Mouse (Mus musculus) myocyte (in vitro differentiated cells): ENCODE results near the gene Tmod2. TPM values are rescaled to one million over a fixed set of nuclear protein-coding genes. Genes with fewer than 3 reads are reported as not detected.

Experiments used
- H3K27me3 ChIP-seq: one replicate; pipeline ENCODE4 v1.6.1; 2011; ENCODE audit not compliant: control insufficient read depth, insufficient read depth, insufficient read length
- H3K36me3 ChIP-seq: one replicate; pipeline ENCODE4 v1.6.1; 2011; ENCODE audit not compliant: control insufficient read depth, insufficient read depth
- H3K4me2 ChIP-seq: one replicate; pipeline ENCODE4 v1.6.1; 2011; ENCODE audit warnings: low read depth, control low read depth
- H3K4me3 ChIP-seq: one replicate; pipeline ENCODE4 v1.5.1; 2011; ENCODE audit warnings: mild to moderate bottlenecking, control low read depth, moderate library complexity
- H3K79me2 ChIP-seq: one replicate; pipeline ENCODE4 v1.6.1; 2011; ENCODE audit not compliant: control insufficient read depth, insufficient read depth
- H3ac ChIP-seq: one replicate; pipeline ENCODE4 v1.6.1; 2011; ENCODE audit not compliant: control insufficient read depth, insufficient read length
- CEBPB ChIP-seq: IDR thresholded peaks from 2 replicates; pipeline ENCODE4 v1.6.1; 2011; ENCODE audit warnings: mild to moderate bottlenecking, moderate library complexity; ENCODE audit not compliant: poor library complexity, insufficient read depth, severe bottlenecking
- E2F4 ChIP-seq: IDR thresholded peaks from one replicate; pipeline ENCODE4 v1.6.1; 2011; ENCODE audit warnings: mild to moderate bottlenecking, control low read depth, moderate library complexity; ENCODE audit not compliant: insufficient read depth
- MAX ChIP-seq: IDR thresholded peaks from one replicate; pipeline ENCODE4 v1.6.1; 2011; ENCODE audit warnings: low read depth, mild to moderate bottlenecking, control low read depth
- MYOD1 ChIP-seq, 3 experiments: IDR thresholded peaks; one replicate each; pipeline ENCODE4 v1.6.1; 2011; ENCODE audit warnings: control low read depth in 2 of 3, low read depth in 2 of 3, mild to moderate bottlenecking in 2 of 3, moderate library complexity in 1 of 3; ENCODE audit not compliant: insufficient read length in 2 of 3, control insufficient read depth in 1 of 3
- MYOG ChIP-seq, 3 experiments: IDR thresholded peaks; one replicate each; pipeline ENCODE4 v1.6.1; 2011; ENCODE audit warnings: control low read depth in 2 of 3, low read depth in 2 of 3, mild to moderate bottlenecking in 2 of 3; ENCODE audit not compliant: insufficient read length in 2 of 3, control insufficient read depth in 1 of 3, insufficient read depth in 1 of 3
- POLR2A ChIP-seq: IDR thresholded peaks from one replicate; pipeline ENCODE4 v1.6.1; 2011; ENCODE audit warnings: low read depth, mild to moderate bottlenecking, control low read depth, moderate library complexity; ENCODE audit not compliant: insufficient read length
- POLR2AphosphoS2 ChIP-seq: IDR thresholded peaks from one replicate; pipeline ENCODE4 v1.6.1; 2011; ENCODE audit warnings: low read depth, control low read depth; ENCODE audit not compliant: insufficient read length
- REST ChIP-seq: IDR thresholded peaks from one replicate; pipeline ENCODE4 v1.6.1; 2011; ENCODE audit warnings: mild to moderate bottlenecking, control low read depth, moderate library complexity; ENCODE audit not compliant: insufficient read depth, insufficient read length
- SRF ChIP-seq: IDR thresholded peaks from one replicate; pipeline ENCODE4 v1.6.1; 2011; ENCODE audit warnings: low read depth; ENCODE audit not compliant: control insufficient read depth, insufficient read length
- TCF12 ChIP-seq: IDR thresholded peaks from one replicate; pipeline ENCODE4 v1.6.1; 2011; ENCODE audit warnings: mild to moderate bottlenecking, control low read depth; ENCODE audit not compliant: poor library complexity, insufficient read depth, severe bottlenecking
- TCF3 ChIP-seq: IDR thresholded peaks from one replicate; pipeline ENCODE4 v1.6.1; 2011; ENCODE audit warnings: low read depth, control low read depth; ENCODE audit not compliant: insufficient read length
- USF1 ChIP-seq: IDR thresholded peaks from one replicate; pipeline ENCODE4 v1.6.1; 2011; ENCODE audit warnings: low read depth, mild to moderate bottlenecking, control low read depth, moderate library complexity
- polyA plus RNA-seq: library from polyadenylated mRNA; unstranded; fragments of >200 nt; fragmentation: generic; extraction: Trizol; gene quantifications from one replicate; pipeline ENCODE4 v1.2.1, GENCODE M21; 2012; ENCODE audit warnings: missing spikeins

Tmod2 gene
- polyA plus RNA-seq, 1 experiment, result 0.06 TPM

DNA sequence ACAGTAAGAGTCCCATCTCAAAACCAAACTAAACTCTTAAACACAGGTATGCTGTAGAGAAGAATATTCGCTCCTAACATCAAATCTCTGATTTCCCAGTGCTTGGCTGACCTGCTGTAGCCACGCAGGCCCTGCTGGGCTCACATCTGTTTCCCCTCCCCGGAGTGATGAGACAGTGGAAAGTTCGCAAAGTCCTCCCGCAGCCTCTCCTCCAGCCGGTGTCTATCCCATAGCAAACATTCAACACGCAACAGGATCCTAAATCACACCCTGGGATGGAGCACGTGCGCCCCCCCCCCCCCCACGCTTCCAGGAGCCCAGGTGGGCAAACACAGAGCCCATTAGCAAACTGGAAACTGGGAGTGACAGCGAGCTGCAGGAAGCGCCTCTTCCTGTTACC is 9.6 kb downstream of the Tmod2 start:
- Histone ChIP-seq H3ac (no peak overlapping the region), H3K4me2 (no peak overlapping the region), H3K4me3 (no peak overlapping the region), H3K36me3 (no peaks in the 10 kb centered on the region), H3K27me3 (peaks cover 7% of the 10 kb centered on the region), H3K79me2 (no peaks in the 10 kb centered on the region)
- TF ChIP-seq MYOG (IDR thresholded peaks at IDR 0.05; ENCODE audit: control insufficient read depth in 1 of 3, insufficient read depth in 1 of 3, insufficient read length in 2 of 3, low read depth in 2 of 3) (no peak), TCF12 (no peak), CEBPB (no peak), E2F4 (no peak), MYOD1 (IDR thresholded peaks at IDR 0.05; ENCODE audit: control insufficient read depth in 1 of 3, insufficient read length in 2 of 3, low read depth in 2 of 3) (no peak), TCF3 (no peak), REST (no peak), MAX (no peak), USF1 (no peak), POLR2A (no peak), POLR2AphosphoS2 (no peak), SRF (no peak)

DNA sequence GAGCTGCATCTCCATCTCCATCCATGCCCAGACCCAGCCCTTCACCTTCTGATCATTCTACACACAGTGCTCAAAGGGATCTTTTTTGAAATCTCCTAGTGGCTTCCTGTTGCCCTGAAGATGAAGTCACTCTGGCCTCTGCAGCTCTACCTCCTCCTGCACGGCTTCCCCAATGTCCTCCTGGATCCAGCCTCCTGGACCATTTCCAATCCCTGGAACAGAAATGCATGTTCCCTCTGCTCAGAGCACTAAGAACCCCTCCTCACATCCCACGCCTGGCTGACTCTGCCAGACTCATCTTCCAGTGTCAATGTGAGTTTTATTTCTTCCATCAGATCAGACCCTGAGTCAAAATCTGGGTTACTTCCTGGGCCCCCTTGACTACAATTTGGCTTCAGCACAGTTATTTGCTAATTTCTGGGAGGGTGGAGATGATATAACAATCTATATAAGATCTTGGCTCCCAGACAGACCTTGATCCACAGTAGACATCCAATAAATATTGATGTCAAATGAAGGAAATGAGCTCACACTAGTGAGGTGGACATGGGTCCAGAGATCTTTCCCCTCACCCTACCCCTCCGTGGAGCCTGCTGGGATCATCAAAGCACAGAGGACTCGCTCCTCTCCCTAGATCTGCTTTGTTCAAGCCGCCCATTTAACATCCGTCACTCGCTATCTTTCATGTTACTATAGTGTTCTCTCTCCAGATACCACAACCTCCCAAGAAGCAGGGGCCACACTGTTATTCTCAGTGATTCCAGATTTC is 10.8 kb downstream of the Tmod2 start:
- TF ChIP-seq MYOD1 (IDR thresholded peaks at IDR 0.05; ENCODE audit: control insufficient read depth in 1 of 3, insufficient read length in 2 of 3, low read depth in 2 of 3) (no peak), SRF (no peak), MYOG (IDR thresholded peaks at IDR 0.05; ENCODE audit: control insufficient read depth in 1 of 3, insufficient read depth in 1 of 3, insufficient read length in 2 of 3, low read depth in 2 of 3) (no peak), USF1 (no peak), TCF3 (no peak), E2F4 (no peak), MAX (no peak), POLR2A (no peak), TCF12 (no peak), CEBPB (no peak), REST (no peak), POLR2AphosphoS2 (no peak)
- H3K79me2 ChIP-seq, result no peaks in the 10 kb centered on the region
- H3K4me2 ChIP-seq, result no peak overlapping the region
- H3ac ChIP-seq, result no peak overlapping the region
- no peaks in the 10 kb centered on the region for H3K36me3 ChIP-seq
- H3K4me3 ChIP-seq, result no peak overlapping the region
- peaks cover 7% of the 10 kb centered on the region for H3K27me3 ChIP-seq

DNA sequence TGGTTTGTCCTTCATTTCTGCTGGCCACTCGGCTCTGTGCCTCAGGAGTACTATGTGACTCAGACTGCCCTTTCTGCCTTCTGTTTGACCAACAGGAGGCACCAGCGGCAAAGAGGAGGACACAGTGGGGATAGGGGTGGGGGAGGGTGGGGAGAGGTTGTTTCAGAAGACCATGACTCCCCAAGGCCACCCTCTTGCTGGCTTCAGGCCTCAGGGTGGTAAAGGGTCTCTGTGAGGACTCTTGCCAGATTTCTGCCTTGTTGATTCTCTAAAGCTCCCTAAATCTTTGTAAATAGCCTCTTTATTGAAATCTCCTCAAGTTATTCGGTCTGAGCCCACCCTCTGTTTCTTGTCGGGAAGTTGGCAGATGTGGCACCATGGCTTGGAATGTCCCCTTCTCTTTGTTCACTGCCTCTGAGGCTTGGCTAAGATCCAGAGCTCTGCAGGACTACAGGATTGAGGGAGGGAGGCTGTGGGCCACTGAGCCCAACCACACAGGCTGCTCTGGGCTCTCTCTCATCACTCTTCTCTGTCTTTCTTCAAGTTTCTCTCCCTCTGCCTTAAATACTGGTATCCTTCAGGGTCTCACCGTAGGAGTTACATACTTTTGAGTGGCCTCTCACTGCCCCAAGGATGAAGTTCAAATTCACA is 11.8 kb downstream of the Tmod2 start:
- no peaks in the 10 kb centered on the region for H3K79me2 ChIP-seq
- H3K27me3 ChIP-seq, result peaks cover 7% of the 10 kb centered on the region
- H3K4me3 ChIP-seq, result no peak overlapping the region
- no peak overlapping the region for H3K4me2 ChIP-seq
- TF ChIP-seq POLR2A (no peak), MAX (no peak), SRF (no peak), E2F4 (no peak), TCF3 (no peak), POLR2AphosphoS2 (no peak), MYOD1 (IDR thresholded peaks at IDR 0.05; ENCODE audit: control insufficient read depth in 1 of 3, insufficient read length in 2 of 3, low read depth in 2 of 3) (no peak), MYOG (IDR thresholded peaks at IDR 0.05; ENCODE audit: control insufficient read depth in 1 of 3, insufficient read depth in 1 of 3, insufficient read length in 2 of 3, low read depth in 2 of 3) (no peak), CEBPB (no peak), REST (no peak), TCF12 (no peak), USF1 (no peak)
- no peaks in the 10 kb centered on the region for H3K36me3 ChIP-seq
- H3ac ChIP-seq, result no peak overlapping the region

DNA sequence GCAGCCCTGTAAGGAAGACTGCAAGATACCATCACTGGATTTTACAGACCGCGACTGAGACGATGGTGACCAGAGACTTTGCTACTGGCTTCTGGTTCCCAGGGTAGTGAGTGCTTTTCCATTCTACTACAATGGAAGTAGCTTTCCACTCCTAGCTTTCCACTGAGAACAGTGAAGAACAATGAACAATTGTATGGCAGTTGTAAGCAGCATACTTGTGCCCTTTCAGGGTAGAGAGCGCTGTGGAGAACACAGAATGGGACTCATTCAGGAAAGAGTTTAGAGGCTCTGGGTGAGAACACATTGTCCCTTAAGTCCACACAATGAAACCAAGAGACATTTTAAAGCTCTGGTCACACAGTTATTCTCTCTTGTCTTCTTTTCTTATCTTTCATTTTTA is 13.5 kb downstream of the Tmod2 start:
- Histone ChIP-seq H3K4me3 (no peak overlapping the region), H3K4me2 (no peak overlapping the region), H3K36me3 (no peaks in the 10 kb centered on the region), H3K27me3 (peaks cover 7% of the 10 kb centered on the region), H3K79me2 (no peaks in the 10 kb centered on the region), H3ac (no peak overlapping the region)
- TF ChIP-seq TCF12 (no peak), POLR2AphosphoS2 (no peak), MYOD1 (IDR thresholded peaks at IDR 0.05; ENCODE audit: control insufficient read depth in 1 of 3, insufficient read length in 2 of 3, low read depth in 2 of 3) (no peak), REST (no peak), E2F4 (no peak), TCF3 (no peak), POLR2A (no peak), MYOG (IDR thresholded peaks at IDR 0.05; ENCODE audit: control insufficient read depth in 1 of 3, insufficient read depth in 1 of 3, insufficient read length in 2 of 3, low read depth in 2 of 3) (no peak), MAX (no peak)
